Mouse (Mus musculus) midbrain, postnatal 0 days (tissue): ENCODE results near the gene Apopt1. TPM values are rescaled to one million over a fixed set of nuclear protein-coding genes. Genes with fewer than 3 reads are reported as not detected.
A peak's percentile ranks its signal among the peaks of the same experiment; 100 is the strongest.

ENCODE experiments used
- ATAC-seq: fragments of 200-750 bp; cut with Nextera tagmentation; 2 replicates; pipeline ENCODE4 v1.8.0; 2017; ENCODE audit warnings: moderate number of reproducible peaks, mild to moderate bottlenecking, moderate TSS enrichment, moderate library complexity; ENCODE audit not compliant: low FRiP score
- DNase-seq: peaks from one replicate; pipeline ENCODE4 v3.0.0-alpha.2; 2015; ENCODE audit warnings: low spot score
- H3K27ac ChIP-seq: fragments of 300-500 bp; sonication (generic); 2 replicates; pipeline ENCODE4 v1.5.1; 2014; ENCODE audit warnings: low read depth, mild to moderate bottlenecking, low read length, mixed read lengths
- H3K27me3 ChIP-seq: fragments of 300-500 bp; sonication (generic); 2 replicates; pipeline ENCODE4 v1.6.1; 2014; ENCODE audit warnings: low read length, control low read depth, mixed read lengths; ENCODE audit not compliant: insufficient read depth
- H3K36me3 ChIP-seq: fragments of 300-500 bp; sonication (generic); 2 replicates; pipeline ENCODE4 v1.6.1; 2014; ENCODE audit warnings: low read length, control low read depth, mixed read lengths; ENCODE audit not compliant: insufficient read depth
- H3K4me1 ChIP-seq: fragments of 300-500 bp; sonication (generic); 2 replicates; pipeline ENCODE4 v1.6.1; 2014; ENCODE audit warnings: mild to moderate bottlenecking, control low read depth, antibody characterized with exemption, low read length, mixed read lengths; ENCODE audit not compliant: insufficient read depth
- H3K4me2 ChIP-seq: fragments of 300-500 bp; sonication (generic); 2 replicates; pipeline ENCODE4 v1.6.1; 2014; ENCODE audit warnings: low read depth, mild to moderate bottlenecking, low read length, mixed read lengths; ENCODE audit not compliant: poor library complexity, severe bottlenecking
- H3K4me3 ChIP-seq: fragments of 300-500 bp; sonication (generic); 2 replicates; pipeline ENCODE4 v1.5.1; 2014; ENCODE audit warnings: low read depth, mild to moderate bottlenecking, low read length, moderate library complexity
- H3K9ac ChIP-seq: fragments of 300-500 bp; sonication (generic); replicated peaks from 2 replicates; pipeline ENCODE4 v1.6.1; 2014; ENCODE audit warnings: mild to moderate bottlenecking, low read length, moderate library complexity, mixed read lengths; ENCODE audit not compliant: poor library complexity, severe bottlenecking
- H3K9me3 ChIP-seq: fragments of 300-500 bp; sonication (generic); 2 replicates; pipeline ENCODE4 v1.6.1; 2016; ENCODE audit warnings: low read length, control low read depth
- CTCF ChIP-seq: IDR thresholded peaks from 2 replicates; pipeline ENCODE4 v1.5.1; 2016; ENCODE audit warnings: antibody characterized with exemption, mild to moderate bottlenecking
- WGBS: fragments of 180-500 bp; shearing (Covaris S2); extraction: QIAGEN DNeasy Blood & Tissue Kit; methylation state at CpG from one replicate; pipeline ENCODE4 v1.1.7; 2014; 5-methylcytosine and 5-hydroxymethylcytosine counted together
- polyA plus RNA-seq: library from polyadenylated mRNA; unstranded; fragments of >200 nt; fragmentation: Nextera tagmentation; extraction: Ambion mirVana; gene quantifications from 2 replicates; pipeline ENCODE4 v1.2.1, GENCODE M21; 2015
- total RNA-seq: library from RNA; depleted of rRNA; stranded (reverse); fragments of >200 nt; gene quantifications from 2 replicates; pipeline ENCODE4 v1.2.3, GENCODE M21; 2014

Gene Apopt1
- total and polyA plus RNA-seq, 2 experiments from 2014 or later, result 17.9 to 63.1 TPM

GRCm38 (mm10) chr12:111668457-111668912 is 44.6 kb upstream of the Apopt1 start:
- WGBS, result 2% methylated on average over 8 of the region's 8 CpGs

GRCm38 (mm10) chr12:111669000-111669788 is 43.9 kb upstream of the Apopt1 start:
- TF ChIP-seq CTCF, result no peak
- Histone ChIP-seq H3K36me3 (no peaks in the 10 kb centered on the region), H3K27ac (peak overlapping the region; percentile 65), H3K4me1 (0 out of 2 replicates have a peak, but pooled peaks cover 10% of the 10 kb centered on the region), H3K9me3 (no peaks in the 10 kb centered on the region), H3K27me3 (no peaks in the 10 kb centered on the region), H3K9ac (0 out of 2 replicates have a peak overlapping the region, but pooled peaks have one; percentile 13), H3K4me3 (peak overlapping the region; percentile 88), H3K4me2 (peak overlapping the region; percentile 63)
- DNase-seq (peak; percentile 32), ATAC-seq (no peak)
- 39% methylated on average over 23 of the region's 23 CpGs for WGBS

More at GRCm38 (mm10) chr12:111668457-111668912, 44.6 kb upstream of the Apopt1 start:
- Histone ChIP-seq H3K27ac (peak overlapping the region; percentile 65), H3K4me1 (0 out of 2 replicates have a peak, but pooled peaks cover 10% of the 10 kb centered on the region), H3K4me2 (peak overlapping the region; percentile 63), H3K4me3 (no peak overlapping the region), H3K9me3 (no peaks in the 10 kb centered on the region), H3K9ac (0 out of 2 replicates have a peak overlapping the region, but pooled peaks have one; percentile 13), H3K36me3 (no peaks in the 10 kb centered on the region), H3K27me3 (no peaks in the 10 kb centered on the region)
- ATAC-seq (peak; percentile 51; the same call in 1 of the 2 replicates), DNase-seq (peak; percentile 98)
- TF ChIP-seq CTCF, result peak; percentile 98

GRCm38 (mm10) chr12:111669961-111670360 is 43.1 kb upstream of the Apopt1 start:
- no peak for TF ChIP-seq CTCF
- Histone ChIP-seq H3K9ac (peak overlapping the region; percentile 99), H3K27me3 (no peaks in the 10 kb centered on the region), H3K4me2 (peak overlapping the region; percentile 63), H3K9me3 (no peaks in the 10 kb centered on the region), H3K4me3 (peak overlapping the region; percentile 88), H3K27ac (no peak overlapping the region), H3K36me3 (no peaks in the 10 kb centered on the region), H3K4me1 (0 out of 2 replicates have a peak, but pooled peaks cover 10% of the 10 kb centered on the region)
- no peak for DNase-seq
- 23% methylated on average over 8 of the region's 8 CpGs for WGBS
- ATAC-seq, result no peak

- no peak for ATAC-seq
- Histone ChIP-seq H3K4me1 (0 out of 2 replicates have a peak, but pooled peaks cover 10% of the 10 kb centered on the region), H3K27me3 (no peaks in the 10 kb centered on the region)
Measured at GRCm38 (mm10) chr12:111670371-111670971, 42.6 kb upstream of the Apopt1 start.

GRCm38 (mm10) chr12:111670976-111671375 is 42.1 kb upstream of the Apopt1 start:
- peak overlapping the region; percentile 63 for H3K4me2 ChIP-seq
- no peaks in the 10 kb centered on the region for H3K27me3 ChIP-seq
- peak; percentile 42 for DNase-seq
- H3K27ac ChIP-seq, result peak overlapping the region; percentile 89
- no peak for TF ChIP-seq CTCF
- WGBS, result 0% methylated on average over 25 of the region's 35 CpGs
- peak overlapping the region; percentile 99 for H3K9ac ChIP-seq
- H3K9me3 ChIP-seq, result no peaks in the 10 kb centered on the region
- peak overlapping the region; percentile 88 for H3K4me3 ChIP-seq
- H3K36me3 ChIP-seq, result no peaks in the 10 kb centered on the region
- ATAC-seq, result peak; percentile 15
- H3K4me1 ChIP-seq, result 0 out of 2 replicates have a peak, but pooled peaks cover 10% of the 10 kb centered on the region

More at GRCm38 (mm10) chr12:111670371-111670971, 42.6 kb upstream of the Apopt1 start:
- DNase-seq, result peak; percentile 42
- H3K4me2 ChIP-seq, result peak overlapping the region; percentile 63
- H3K9me3 ChIP-seq, result no peaks in the 10 kb centered on the region
- H3K9ac ChIP-seq, result peak overlapping the region; percentile 99
- 4% methylated on average over 26 of the region's 29 CpGs for WGBS
- no peak for TF ChIP-seq CTCF
- peak overlapping the region; percentile 88 for H3K4me3 ChIP-seq
- peak overlapping the region; percentile 89 for H3K27ac ChIP-seq
- no peaks in the 10 kb centered on the region for H3K36me3 ChIP-seq
